Mouse (Mus musculus) layer of hippocampus, adult 11-12 months (tissue): ENCODE measurements around the gene Rab20.

Experiments used
- DNase-seq: peaks from one replicate; pipeline ENCODE4 v3.0.0; 2022; ENCODE audit warnings: low spot score

The Rab20 gene

DNA sequence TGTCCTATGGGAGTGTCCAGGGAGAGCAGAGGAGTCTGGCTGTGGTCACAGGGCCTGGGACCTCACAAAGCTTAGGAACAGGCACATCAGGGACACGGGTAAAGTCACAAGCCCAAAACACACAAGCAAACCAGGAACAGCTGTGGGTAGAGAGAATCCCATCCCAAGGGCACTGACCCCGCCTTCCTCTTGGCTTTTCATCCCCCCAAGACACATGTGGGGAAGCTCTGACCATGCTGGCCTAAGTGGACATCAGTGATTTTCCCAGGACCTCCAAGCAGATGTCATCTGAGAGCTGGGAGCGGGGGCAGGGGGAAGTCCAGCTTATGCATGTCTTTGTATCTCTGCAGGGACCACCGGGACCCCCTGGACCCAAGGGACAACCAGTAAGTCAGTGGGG lies 73.9 kb downstream of the Rab20 start:
- no peak for DNase-seq

DNA sequence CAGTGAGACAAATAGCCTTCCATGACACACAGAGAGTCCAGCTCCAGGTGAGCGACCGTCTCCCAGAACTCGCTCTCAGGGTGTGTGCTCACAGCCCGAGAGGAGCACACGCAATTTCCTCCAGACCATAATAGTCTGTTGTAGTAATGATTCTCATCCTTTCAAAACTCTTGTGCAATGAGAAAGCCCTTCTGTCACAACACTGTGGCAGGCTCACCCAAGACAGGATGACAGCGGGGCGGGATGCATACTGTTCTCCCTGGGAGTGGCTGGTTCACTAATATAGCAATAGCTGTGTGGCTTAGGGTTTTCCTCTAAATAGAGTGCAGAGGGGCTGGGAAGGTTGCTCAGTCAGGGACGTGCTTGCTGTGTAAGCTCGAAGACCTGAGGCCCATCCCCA lies 74.7 kb downstream of the Rab20 start:
- DNase-seq: no peak
